In the genomic region with DNA sequence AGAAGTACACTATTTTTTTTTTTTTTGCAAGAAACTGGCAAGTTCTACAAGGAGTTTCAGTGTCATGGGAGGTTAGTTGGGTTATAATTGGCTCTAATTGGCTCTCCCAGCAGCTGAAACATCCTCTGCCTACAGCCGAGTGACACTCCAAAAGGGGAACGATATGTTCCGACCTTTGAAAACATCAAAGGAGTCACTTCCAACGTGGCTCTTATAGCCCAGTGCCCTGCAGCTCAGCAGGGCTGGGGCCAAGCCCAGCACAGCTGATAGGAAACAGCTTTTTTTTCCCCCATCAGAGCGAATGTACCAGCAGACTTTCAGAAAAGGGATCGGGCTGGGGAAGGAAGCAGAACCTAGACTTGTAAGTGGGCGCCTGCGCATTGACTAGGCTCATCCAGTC, we compare ENCODE assay signal across 19 mouse cellular contexts.
DNase-seq lines count a peak whose midpoint lies in the region; ATAC-seq and TF ChIP-seq lines count a peak whose summit lies in the region.
"Had no signal": no experiment of that assay in that cellular context is flagged by ENCODE, and none has a peak within 500 bp of the region (broad histone marks: within the 10 kb centered on the region; RNA-seq: fewer than 3 reads in every experiment).

No protein-coding gene starts in this region.

- H3K27ac ChIP-seq in forebrain, embryonic 13.5 days = no peak overlapping the region
- no peak overlapping the region for H3K27ac ChIP-seq in forebrain, embryonic 10.5 days
- H3K27ac ChIP-seq in heart, embryonic 16.5 days (ENCODE audit: low read length) = no peak overlapping the region
- H3K27ac ChIP-seq in limb, embryonic 11.5 days (replicated peaks; ENCODE audit: low read depth, low read length) = no peak overlapping the region
- H3K27ac ChIP-seq: embryonic facial prominence, embryonic 12.5 days; limb, embryonic 12.5 days; liver, embryonic 13.5 days; neural tube, embryonic 13.5 days had no signal

- H3K4me1 ChIP-seq in forebrain, embryonic 13.5 days = peaks cover 11% of the 10 kb centered on the region
- H3K4me1 ChIP-seq in forebrain, embryonic 10.5 days = peaks cover 13% of the 10 kb centered on the region
- H3K4me1 ChIP-seq in heart, embryonic 16.5 days (ENCODE audit: control insufficient read depth, insufficient read depth, low read length) = no peaks in the 10 kb centered on the region
- H3K4me1 ChIP-seq in limb, embryonic 11.5 days (ENCODE audit: control insufficient read depth, insufficient read depth, low read length) = no peaks in the 10 kb centered on the region
- H3K4me1 ChIP-seq: embryonic facial prominence, embryonic 12.5 days; limb, embryonic 12.5 days; liver, embryonic 13.5 days had no signal

- H3K36me3 ChIP-seq in forebrain, embryonic 13.5 days (ENCODE audit: poor library complexity, severe bottlenecking) = no peaks in the 10 kb centered on the region
- H3K36me3 ChIP-seq in forebrain, embryonic 10.5 days (replicated peaks) = no peaks in the 10 kb centered on the region
- H3K36me3 ChIP-seq in heart, embryonic 16.5 days (ENCODE audit: control insufficient read depth, insufficient read depth) = no peaks in the 10 kb centered on the region
- H3K36me3 ChIP-seq in limb, embryonic 11.5 days (ENCODE audit: control insufficient read depth, insufficient read depth, low read length) = no peaks in the 10 kb centered on the region
- H3K36me3 ChIP-seq: embryonic facial prominence, embryonic 12.5 days; limb, embryonic 12.5 days; liver, embryonic 13.5 days; neural tube, embryonic 13.5 days had no signal

- WGBS in forebrain, embryonic 13.5 days = 39% methylated on average over 8 of the region's 8 CpGs
- 49% methylated on average over 8 of the region's 8 CpGs for WGBS in forebrain, embryonic 10.5 days
- WGBS in heart, embryonic 16.5 days = 22% methylated on average over 8 of the region's 8 CpGs
- 15% methylated on average over 8 of the region's 8 CpGs for WGBS in limb, embryonic 11.5 days

- no peak for TF ChIP-seq CTCF in brain, embryonic 14.5 days (IDR thresholded peaks at IDR 0.05; ENCODE audit: borderline replicate concordance, extremely low read depth, insufficient read depth, insufficient read length)

- H3K9ac ChIP-seq in forebrain, embryonic 13.5 days = no peak overlapping the region
- no peak overlapping the region for H3K9ac ChIP-seq in heart, embryonic 16.5 days (ENCODE audit: low read length)
- H3K9ac ChIP-seq in limb, embryonic 11.5 days (ENCODE audit: low read length) = no peak overlapping the region
- H3K9ac ChIP-seq: embryonic facial prominence, embryonic 12.5 days; limb, embryonic 12.5 days; liver, embryonic 13.5 days; neural tube, embryonic 13.5 days had no signal

- H3K27me3 ChIP-seq in forebrain, embryonic 13.5 days = no peaks in the 10 kb centered on the region
- no peaks in the 10 kb centered on the region for H3K27me3 ChIP-seq in forebrain, embryonic 10.5 days (ENCODE audit: poor library complexity, severe bottlenecking)
- no peaks in the 10 kb centered on the region for H3K27me3 ChIP-seq in heart, embryonic 16.5 days (ENCODE audit: control insufficient read depth, insufficient read depth, low read length)
- H3K27me3 ChIP-seq in limb, embryonic 11.5 days (ENCODE audit: control insufficient read depth, insufficient read depth, low read length) = no peaks in the 10 kb centered on the region
- H3K27me3 ChIP-seq: embryonic facial prominence, embryonic 12.5 days; limb, embryonic 12.5 days; liver, embryonic 13.5 days; neural tube, embryonic 13.5 days had no signal

- no peak overlapping the region for H3K4me3 ChIP-seq in forebrain, embryonic 13.5 days
- no peak overlapping the region for H3K4me3 ChIP-seq in forebrain, embryonic 10.5 days
- no peak overlapping the region for H3K4me3 ChIP-seq in heart, embryonic 16.5 days (ENCODE audit: low read length)
- no peak overlapping the region for H3K4me3 ChIP-seq in limb, embryonic 11.5 days (ENCODE audit: low read depth, low read length)
- H3K4me3 ChIP-seq: embryonic facial prominence, embryonic 12.5 days; limb, embryonic 12.5 days; liver, embryonic 13.5 days; neural tube, embryonic 13.5 days had no signal

- no peaks in the 10 kb centered on the region for H3K9me3 ChIP-seq in forebrain, embryonic 13.5 days (replicated peaks)
- H3K9me3 ChIP-seq in forebrain, embryonic 10.5 days = no peaks in the 10 kb centered on the region
- no peaks in the 10 kb centered on the region for H3K9me3 ChIP-seq in heart, embryonic 16.5 days (replicated peaks; ENCODE audit: control insufficient read depth, low read length)
- H3K9me3 ChIP-seq in limb, embryonic 11.5 days (ENCODE audit: control insufficient read depth, low read length) = no peaks in the 10 kb centered on the region
- H3K9me3 ChIP-seq: embryonic facial prominence, embryonic 12.5 days; limb, embryonic 12.5 days; liver, embryonic 13.5 days; neural tube, embryonic 13.5 days had no signal

- no peak for DNase-seq in forebrain, embryonic 10.5 days (ENCODE audit: extremely low spot score, low spot score)
- DNase-seq in heart, adult 11 months = no peak
- DNase-seq in brain, embryonic 14.5 days (ENCODE audit: low read depth) = peak; percentile 62
- peak; percentile 28 for DNase-seq in limb, embryonic 11.5 days (ENCODE audit: low spot score)
- DNase-seq in kidney, adult 11 months = no peak
- DNase-seq: B cell, adult 2 months; cerebellum, adult 11-12 months; cerebellum, postnatal 25 days; heart, postnatal 4 days; kidney, adult 2 months; kidney, postnatal 14 days; liver, embryonic 13.5 days; lung, postnatal 14 days; right cerebral cortex, postnatal 14 days had no signal

- peak; percentile 55; the same call in 1 of the 2 replicates for ATAC-seq in forebrain, embryonic 13.5 days
- no peak for ATAC-seq in heart, embryonic 16.5 days (replicated peaks; ENCODE audit: extremely low read depth, insufficient read depth, low FRiP score)
- no peak for ATAC-seq in limb, embryonic 11.5 days (ENCODE audit: insufficient number of reproducible peaks, low FRiP score, low TSS enrichment, low read depth)

- no peak overlapping the region for H3K4me2 ChIP-seq in forebrain, embryonic 13.5 days
- H3K4me2 ChIP-seq in heart, embryonic 16.5 days (ENCODE audit: low read depth, low read length) = 0 out of 2 replicates have a peak overlapping the region, but pooled peaks have one; percentile 22
- no peak overlapping the region for H3K4me2 ChIP-seq in limb, embryonic 11.5 days (ENCODE audit: low read depth, severe bottlenecking)
- H3K4me2 ChIP-seq: embryonic facial prominence, embryonic 12.5 days; limb, embryonic 12.5 days; liver, embryonic 13.5 days; neural tube, embryonic 13.5 days had no signal

- no peak for TF ChIP-seq POLR2A in brain, embryonic 14.5 days (IDR thresholded peaks at IDR 0.05; ENCODE audit: borderline replicate concordance, extremely low read depth, insufficient read depth, insufficient read length, poor library complexity, severe bottlenecking)

Comparison
In these comparisons a context has a peak if more than half of its experiments do, and no peak if none do; other contexts are left out.
1. DNase-seq: peak in brain, embryonic 14.5 days (single experiment) and limb, embryonic 11.5 days (single experiment); none in forebrain, embryonic 10.5 days (single experiment), heart, adult 11 months (single experiment) and kidney, adult 11 months (single experiment).